Mouse (Mus musculus): ENCODE data around the gene Cers6.

GRCm38 (mm10) chr2:68968028-68968427 lies 106.8 kb downstream of the Cers6 start:
- TF ChIP-seq POLR2A (IDR thresholded peaks at IDR 0.05; ENCODE audit: control insufficient read depth, low read depth, low read length) (no peak), CTCF (IDR thresholded peaks at IDR 0.05; ENCODE audit: control insufficient read depth, insufficient read depth, insufficient replicate concordance, low read depth, low read length) (no peak)
